Mouse (Mus musculus) WW6 (cell line): Measurements from ENCODE around the gene Ifna11.
"Not testable (repeated sequence)": the region's sequence is repeated elsewhere in the genome, so short reads cannot be mapped to it uniquely, and the experiment has no call there.

ENCODE experiments used
- DNase-seq: peaks from one replicate; pipeline ENCODE4 v3.0.0-alpha.2; 2013; ENCODE audit warnings: low read depth, low spot score

Gene Ifna11

GRCm38 (mm10) chr4:88819659-88820058, at the start of gene Ifna11:
Ifna11 (plus strand) TSS chr4:88819959.
- DNase-seq, result no peak

GRCm38 (mm10) chr4:88773534-88773933, 46.2 kb upstream of the Ifna11 start, which contains the start of gene Gm13290:
Gm13290 (plus strand) TSS chr4:88773834.
- DNase-seq, result not testable (repeated sequence)

- DNase-seq, result not testable (repeated sequence)
Observed at GRCm38 (mm10) chr4:88776622-88777021, 43.1 kb upstream of the Ifna11 start, which contains the start of gene Gm13289. Gm13289 (plus strand) TSS chr4:88776922.

GRCm38 (mm10) chr4:88779550-88779949, 40.2 kb upstream of the Ifna11 start, which contains the start of gene Gm13272:
Gm13272 (plus strand) TSS chr4:88779850.
- not testable (repeated sequence) for DNase-seq

GRCm38 (mm10) chr4:88780320-88780719, 39.4 kb upstream of the Ifna11 start:
- not testable (repeated sequence) for DNase-seq

- DNase-seq, result not testable (repeated sequence)
Observed at GRCm38 (mm10) chr4:88781831-88782230, 37.9 kb upstream of the Ifna11 start, which contains the start of gene Ifnz. Ifnz (plus strand) TSS chr4:88782131.

- DNase-seq, result not testable (repeated sequence)
Observed at GRCm38 (mm10) chr4:88782335-88782734, 37.4 kb upstream of the Ifna11 start.

GRCm38 (mm10) chr4:88785409-88785808, 34.4 kb upstream of the Ifna11 start, which contains the start of gene Gm13276:
Gm13276 (plus strand) TSS chr4:88785709.
- not testable (repeated sequence) for DNase-seq

GRCm38 (mm10) chr4:88788402-88788801, 31.4 kb upstream of the Ifna11 start, which contains the start of gene Gm13277:
Gm13277 (plus strand) TSS chr4:88788632.
- DNase-seq, result not testable (repeated sequence)

GRCm38 (mm10) chr4:88791250-88791649, 28.5 kb upstream of the Ifna11 start, which contains the start of gene Gm13278:
Gm13278 (plus strand) TSS chr4:88791550.
- DNase-seq, result not testable (repeated sequence)

GRCm38 (mm10) chr4:88793936-88794675, 25.7 kb upstream of the Ifna11 start, which contains the start of gene Gm13275:
Gm13275 (plus strand) TSS chr4:88794487.
- not testable (repeated sequence) for DNase-seq

- not testable (repeated sequence) for DNase-seq
Observed at GRCm38 (mm10) chr4:88797097-88797496, 22.7 kb upstream of the Ifna11 start, which contains the start of gene Gm13279. Gm13279 (plus strand) TSS chr4:88797397.

GRCm38 (mm10) chr4:88799365-88799764, 20.4 kb upstream of the Ifna11 start, which contains the start of gene Gm13285:
Gm13285 (plus strand) TSS chr4:88799665.
- DNase-seq, result not testable (repeated sequence)

- DNase-seq, result not testable (repeated sequence)
Observed at GRCm38 (mm10) chr4:88802954-88803353, 16.8 kb upstream of the Ifna11 start, which contains the start of gene Gm13287. Gm13287 (plus strand) TSS chr4:88803254.

- not testable (repeated sequence) for DNase-seq
Observed at GRCm38 (mm10) chr4:88805231-88805630, 14.5 kb upstream of the Ifna11 start, which contains the start of gene Gm13288. Gm13288 (plus strand) TSS chr4:88805531.

GRCm38 (mm10) chr4:88805761-88806160, 14.0 kb upstream of the Ifna11 start:
- DNase-seq, result not testable (repeated sequence)

- no peak for DNase-seq
Observed at GRCm38 (mm10) chr4:88815928-88816327, 3.8 kb upstream of the Ifna11 start, which contains the start of gene Ifna7. Ifna7 (plus strand) TSS chr4:88816228.

GRCm38 (mm10) chr4:88822995-88823394, 3.2 kb downstream of the Ifna11 start:
- no peak for DNase-seq

GRCm38 (mm10) chr4:88827116-88827515, 7.4 kb downstream of the Ifna11 start, which contains the start of gene Ifna6:
Ifna6 (plus strand) TSS chr4:88827416.
- not testable (repeated sequence) for DNase-seq

GRCm38 (mm10) chr4:88830523-88830922, 10.8 kb downstream of the Ifna11 start:
- no peak for DNase-seq

- DNase-seq, result not testable (repeated sequence)
Observed at GRCm38 (mm10) chr4:88835225-88835624, 15.5 kb downstream of the Ifna11 start, which contains the start of gene Ifna5. Ifna5 (plus strand) TSS chr4:88835525.

- no peak for DNase-seq
Observed at GRCm38 (mm10) chr4:88838828-88839227, 19.1 kb downstream of the Ifna11 start.
